Mouse (Mus musculus): ENCODE data around the gene Rbm24. TPM values are rescaled to one million over a fixed set of nuclear protein-coding genes. Genes with fewer than 3 reads are reported as not detected.

Gene Rbm24
- total and polyA plus RNA-seq, 3 experiments = not detected

DNA sequence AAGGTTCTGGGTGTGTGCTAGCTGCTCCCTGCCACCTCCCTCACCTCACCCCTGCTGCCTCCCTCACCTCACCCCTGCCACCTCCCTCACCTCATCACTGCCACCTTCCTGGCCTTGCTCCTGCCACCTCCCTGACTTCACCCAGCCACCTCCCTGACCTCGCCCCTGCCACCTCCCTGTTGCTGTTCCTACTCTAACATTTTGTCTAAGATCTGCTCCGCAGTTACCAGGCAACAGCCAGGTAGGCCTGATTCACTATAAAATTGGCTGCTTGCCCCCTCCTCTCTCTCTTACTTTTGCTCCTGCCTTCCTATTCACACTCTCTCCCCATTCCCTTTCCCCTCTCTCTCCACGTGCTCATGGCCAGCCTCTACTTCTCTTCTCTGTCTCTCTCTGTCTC, 33.3 kb downstream of the Rbm24 start:
- no peak for TF ChIP-seq BHLHE40 (IDR thresholded peaks at IDR 0.05; ENCODE audit: low read depth, low read length)
- TF ChIP-seq MYC (IDR thresholded peaks at IDR 0.05; ENCODE audit: low read depth, low read length) = no peak
- no peak for TF ChIP-seq ETS1 (conservative IDR thresholded peaks at IDR 0.05; ENCODE audit: low read depth, low read length)
- TF ChIP-seq MAX (IDR thresholded peaks at IDR 0.05; ENCODE audit: low read length) = no peak
- no peak for TF ChIP-seq JUND (conservative IDR thresholded peaks at IDR 0.05; ENCODE audit: low read depth, low read length)
- no peak for TF ChIP-seq UBTF (IDR thresholded peaks at IDR 0.05; ENCODE audit: low read depth, low read length)
- TF ChIP-seq SMC3 (IDR thresholded peaks at IDR 0.05; ENCODE audit: low read depth, low read length) = no peak
- TF ChIP-seq RCOR1 (conservative IDR thresholded peaks at IDR 0.05; ENCODE audit: low read depth, low read length) = no peak
- no peak for TF ChIP-seq ELF1 (IDR thresholded peaks at IDR 0.05; ENCODE audit: low read depth, low read length)
- TF ChIP-seq USF2 (conservative IDR thresholded peaks at IDR 0.05; ENCODE audit: low read depth, low read length) = no peak
- TF ChIP-seq E2F4 (IDR thresholded peaks at IDR 0.05; ENCODE audit: insufficient replicate concordance, low read depth, low read length) = no peak
- no peak for TF ChIP-seq TBP (conservative IDR thresholded peaks at IDR 0.05; ENCODE audit: low read depth, low read length)
- no peak for TF ChIP-seq USF1 (IDR thresholded peaks at IDR 0.05; ENCODE audit: low read depth, low read length)
- no peak for TF ChIP-seq EP300 (IDR thresholded peaks at IDR 0.05; ENCODE audit: low read length)
- TF ChIP-seq NRF1 (IDR thresholded peaks at IDR 0.05; ENCODE audit: low read depth, low read length) = no peak
- TF ChIP-seq ZKSCAN1 (IDR thresholded peaks at IDR 0.05; ENCODE audit: borderline replicate concordance, low read depth, low read length) = no peak
- no peak for TF ChIP-seq CHD2 (IDR thresholded peaks at IDR 0.05; ENCODE audit: low read length)
- no peak for TF ChIP-seq JUN (IDR thresholded peaks at IDR 0.05; ENCODE audit: insufficient read depth, low read depth, low read length)
- no peak for TF ChIP-seq PAX5 (IDR thresholded peaks at IDR 0.05; ENCODE audit: low read length)
- Histone ChIP-seq H3K4me2 (ENCODE audit: insufficient read depth, low read depth, poor library complexity, severe bottlenecking) (no peak overlapping the region), H3K79me2 (replicated peaks; ENCODE audit: control insufficient read depth, extremely low read depth, insufficient read depth, poor library complexity, severe bottlenecking) (no peaks in the 10 kb centered on the region), H3K27ac (ENCODE audit: insufficient read depth, low read depth) (no peak overlapping the region), H3K9ac (ENCODE audit: insufficient read depth, low read depth) (no peak overlapping the region), H3K9me3 (replicated peaks; ENCODE audit: low read length) (no peaks in the 10 kb centered on the region), H3K4me3 (replicated peaks in 1 of 3; ENCODE audit: low read depth in 2 of 3, low read length in 2 of 3, poor library complexity in 1 of 3) (no peak overlapping the region), H3K4me1 (ENCODE audit: control insufficient read depth in 1 of 2, insufficient read depth in 2 of 2) (peaks cover 0 to 5% of the 10 kb centered on the region in 2 experiments; a peak in 1 of 4 replicates), H3K27me3 (replicated peaks) (no peaks in the 10 kb centered on the region), H3K36me3 (replicated peaks in 1 of 2; ENCODE audit: control insufficient read depth in 1 of 2, insufficient read depth in 1 of 2, low read length in 1 of 2) (no peaks in the 10 kb centered on the region)
- in situ Hi-C loops (cut with MboI; ENCODE audit: low pct_ligation_motif_present, low pct_unique_long_range_greater_than_20kb, low sequenced_read_pairs) (no loop called here), dilution Hi-C loops (cut with MboI; ENCODE audit: extremely low pct_ligation_motif_present, extremely low pct_unique_long_range_greater_than_20kb, low sequenced_read_pairs) (no loop called here)
- no peak for DNase-seq (ENCODE audit: extremely low read depth)

DNA sequence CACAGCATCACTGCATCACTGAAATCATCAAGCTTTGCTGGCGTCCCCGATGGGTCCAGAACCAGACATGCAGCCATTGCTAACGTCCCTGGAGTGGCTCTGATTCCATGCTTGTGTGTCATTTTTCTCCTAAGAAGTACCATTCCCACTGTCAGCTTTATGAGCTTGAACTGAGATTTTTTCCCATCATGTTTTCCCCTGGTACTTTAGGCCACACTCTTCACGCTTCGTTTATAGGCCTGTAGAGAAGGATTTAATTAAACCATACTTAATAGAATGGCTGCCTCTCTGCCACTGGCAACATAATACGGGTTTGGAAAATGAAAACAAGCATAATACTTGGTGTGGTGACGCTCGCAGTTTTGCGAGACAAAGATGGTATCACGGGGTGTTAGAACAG, 41.3 kb downstream of the Rbm24 start:
- dilution Hi-C loops (cut with MboI; ENCODE audit: extremely low pct_ligation_motif_present, extremely low pct_unique_long_range_greater_than_20kb, low sequenced_read_pairs) (no loop called here), in situ Hi-C loops (cut with MboI; ENCODE audit: low pct_ligation_motif_present, low pct_unique_long_range_greater_than_20kb, low sequenced_read_pairs) (no loop called here)
- no peaks in the 10 kb centered on the region for H3K9me3 ChIP-seq (replicated peaks; ENCODE audit: low read length)
- H3K27ac ChIP-seq (ENCODE audit: insufficient read depth, low read depth) = no peak overlapping the region
- no peak for TF ChIP-seq IRF4 (IDR thresholded peaks at IDR 0.05; ENCODE audit: low read depth, low read length)
- no peak for TF ChIP-seq PAX5 (IDR thresholded peaks at IDR 0.05; ENCODE audit: low read length)
- TF ChIP-seq MEF2A (IDR thresholded peaks at IDR 0.05; ENCODE audit: borderline replicate concordance, low read depth, low read length) = no peak
- no peak for TF ChIP-seq TCF12 (IDR thresholded peaks at IDR 0.05; ENCODE audit: low read depth, low read length)
- TF ChIP-seq KAT2A (IDR thresholded peaks at IDR 0.05; ENCODE audit: insufficient replicate concordance, low read length) = no peak
- TF ChIP-seq MAX (IDR thresholded peaks at IDR 0.05; ENCODE audit: low read length) = no peak
- no peak for TF ChIP-seq BHLHE40 (IDR thresholded peaks at IDR 0.05; ENCODE audit: low read depth, low read length)
- no peak for TF ChIP-seq MYC (IDR thresholded peaks at IDR 0.05; ENCODE audit: low read depth, low read length)
- TF ChIP-seq ELF1 (IDR thresholded peaks at IDR 0.05; ENCODE audit: low read depth, low read length) = no peak
- no peak for TF ChIP-seq USF2 (conservative IDR thresholded peaks at IDR 0.05; ENCODE audit: low read depth, low read length)
- no peak for TF ChIP-seq CHD2 (IDR thresholded peaks at IDR 0.05; ENCODE audit: low read length)
- no peak for TF ChIP-seq MAZ (IDR thresholded peaks at IDR 0.05; ENCODE audit: low read depth, low read length)
- no peak overlapping the region for H3K4me3 ChIP-seq (replicated peaks in 1 of 3; ENCODE audit: low read depth in 2 of 3, low read length in 2 of 3, poor library complexity in 1 of 3)
- H3K36me3 ChIP-seq (replicated peaks in 1 of 2; ENCODE audit: control insufficient read depth in 1 of 2, insufficient read depth in 1 of 2, low read length in 1 of 2) = no peaks in the 10 kb centered on the region
- DNase-seq (ENCODE audit: extremely low read depth) = no peak
- H3K4me1 ChIP-seq (ENCODE audit: control insufficient read depth in 1 of 2, insufficient read depth in 2 of 2) = peaks cover 0 to 10% of the 10 kb centered on the region in 2 experiments; a peak in 2 of 4 replicates
- H3K27me3 ChIP-seq (replicated peaks) = peaks cover 2% of the 10 kb centered on the region
- no peak overlapping the region for H3K9ac ChIP-seq (ENCODE audit: insufficient read depth, low read depth)
- H3K79me2 ChIP-seq (replicated peaks; ENCODE audit: control insufficient read depth, extremely low read depth, insufficient read depth, poor library complexity, severe bottlenecking) = no peaks in the 10 kb centered on the region
- no peak overlapping the region for H3K4me2 ChIP-seq (ENCODE audit: insufficient read depth, low read depth, poor library complexity, severe bottlenecking)
